Mouse (Mus musculus): ENCODE results near the gene Srrm2.

DNA sequence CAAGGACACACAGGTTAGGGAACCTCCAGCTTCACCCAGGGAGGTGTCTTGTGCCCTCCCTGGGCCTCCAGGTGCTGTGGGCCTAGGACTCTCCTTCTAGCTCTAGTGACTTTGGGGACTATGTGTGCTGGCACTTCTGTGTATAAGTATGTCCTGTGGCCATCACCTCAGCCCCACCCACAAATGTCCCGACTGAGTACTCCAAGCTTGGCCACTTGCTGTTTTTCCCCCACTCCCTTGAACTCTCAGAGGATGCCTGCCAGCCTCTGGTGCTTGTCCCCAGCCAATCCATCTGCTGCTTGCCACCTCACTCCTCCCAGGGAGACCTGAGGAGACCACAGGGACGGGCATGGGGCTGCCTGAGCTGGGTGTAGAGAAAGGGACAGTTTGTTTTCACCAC, 11.9 kb upstream of the Srrm2 start:
- TF ChIP-seq GATA1 (IDR thresholded peaks at IDR 0.05; ENCODE audit: borderline replicate concordance, low read length) (no peak), FLI1 (IDR thresholded peaks at IDR 0.05; ENCODE audit: low read length) (no peak)

Data from megakaryocyte, embryonic 14.5 days (primary cell).